Mouse (Mus musculus) limb, embryonic 12.5 days (tissue): ENCODE measurements at regions not wholly inside any gene's neighbourhood (a gene's known extent, or its start where the extent isn't known, plus 50 kb on each side); places are given as distances from the start of the nearest gene placed in this dataset.

ENCODE experiments used
- ATAC-seq: fragments of 200-750 bp; cut with Nextera tagmentation; 2 replicates; pipeline ENCODE4 v1.8.0; 2017; ENCODE audit warnings: low read depth, moderate TSS enrichment; ENCODE audit not compliant: insufficient number of reproducible peaks, insufficient read depth, low FRiP score, low TSS enrichment
- H3K27ac ChIP-seq: fragments of 300-500 bp; sonication (generic); 2 replicates; pipeline ENCODE4 v1.5.1; 2016; ENCODE audit warnings: mild to moderate bottlenecking, moderate library complexity
- H3K27me3 ChIP-seq: fragments of 300-500 bp; sonication (generic); 2 replicates; pipeline ENCODE4 v1.6.1; 2016; ENCODE audit warnings: mild to moderate bottlenecking, moderate library complexity
- H3K36me3 ChIP-seq: fragments of 300-500 bp; sonication (generic); 2 replicates; pipeline ENCODE4 v1.6.1; 2016; ENCODE audit warnings: mild to moderate bottlenecking, moderate library complexity
- H3K4me1 ChIP-seq: fragments of 300-500 bp; sonication (generic); replicated peaks from 2 replicates; pipeline ENCODE4 v1.6.1; 2016
- H3K4me2 ChIP-seq: fragments of 300-500 bp; sonication (generic); 2 replicates; pipeline ENCODE4 v1.6.1; 2016; ENCODE audit warnings: mild to moderate bottlenecking, moderate library complexity
- H3K4me3 ChIP-seq: fragments of 300-500 bp; sonication (generic); replicated peaks from 2 replicates; pipeline ENCODE4 v1.5.1; 2016; ENCODE audit warnings: mild to moderate bottlenecking
- H3K9ac ChIP-seq: fragments of 300-500 bp; sonication (generic); replicated peaks from 2 replicates; pipeline ENCODE4 v1.6.1; 2016; ENCODE audit warnings: mild to moderate bottlenecking, moderate library complexity
- H3K9me3 ChIP-seq: fragments of 300-500 bp; sonication (generic); 2 replicates; pipeline ENCODE4 v1.6.1; 2016; ENCODE audit warnings: mild to moderate bottlenecking, moderate library complexity
- WGBS: fragments of 180-500 bp; shearing (Covaris S2); methylation state at CpG from one replicate; pipeline ENCODE4 v1.1.7; 2016; 5-methylcytosine and 5-hydroxymethylcytosine counted together

DNA sequence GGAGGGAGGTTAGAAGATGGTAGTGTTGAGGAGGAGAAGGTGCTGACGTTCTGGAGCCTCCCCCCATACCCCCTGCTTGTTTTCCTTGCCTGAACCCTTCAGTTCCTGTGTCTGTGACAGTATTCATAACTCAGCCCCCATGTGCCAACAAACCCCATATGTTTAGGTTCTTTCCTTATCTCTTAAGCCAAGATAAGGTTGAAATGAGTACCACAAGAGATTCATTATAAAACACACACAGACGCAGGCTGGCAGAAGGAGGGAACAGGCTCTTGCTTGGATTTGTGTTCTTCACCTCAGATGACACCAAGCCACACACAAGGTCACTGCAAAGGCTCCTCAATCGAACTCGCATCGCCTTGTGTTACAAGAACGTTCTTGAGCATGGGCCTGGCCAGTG is 162.9 kb upstream of the Arid2 start:
- H3K4me3 ChIP-seq: no peak overlapping the region
- H3K9me3 ChIP-seq: 0 out of 2 replicates have a peak, but pooled peaks cover 4% of the 10 kb centered on the region
- H3K4me2 ChIP-seq: no peak overlapping the region
- no peak overlapping the region for H3K9ac ChIP-seq
- 90% methylated on average over 6 of the region's 6 CpGs for WGBS
- H3K27me3 ChIP-seq: no peaks in the 10 kb centered on the region
- ATAC-seq: no peak
- no peaks in the 10 kb centered on the region for H3K36me3 ChIP-seq
- H3K4me1 ChIP-seq: no peaks in the 10 kb centered on the region
- H3K27ac ChIP-seq: no peak overlapping the region

DNA sequence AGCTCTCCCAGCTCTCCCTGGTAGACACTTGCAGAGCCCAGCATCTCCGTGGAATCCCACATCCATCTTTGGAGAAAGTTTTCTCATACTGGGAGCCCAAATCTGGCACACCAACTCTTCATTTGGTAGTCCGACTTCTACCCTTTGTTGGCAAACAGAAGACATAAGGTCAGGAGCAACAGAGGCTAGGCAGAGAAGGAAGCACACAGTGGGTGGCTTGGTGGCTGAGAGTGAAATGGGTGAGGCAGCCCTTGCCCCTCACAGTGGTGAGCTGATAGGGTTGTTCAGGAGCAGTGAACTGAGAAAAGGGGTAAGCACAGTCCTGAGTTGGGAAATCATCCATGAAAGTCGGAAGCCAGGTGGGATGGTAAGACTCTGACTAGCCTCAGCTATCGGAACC is 157.6 kb upstream of the Arid2 start:
- Histone ChIP-seq H3K4me1 (0 out of 2 replicates have a peak, but pooled peaks cover 5% of the 10 kb centered on the region), H3K27me3 (no peaks in the 10 kb centered on the region), H3K27ac (no peak overlapping the region), H3K4me3 (no peak overlapping the region), H3K9ac (no peak overlapping the region), H3K36me3 (no peaks in the 10 kb centered on the region), H3K9me3 (no peaks in the 10 kb centered on the region), H3K4me2 (no peak overlapping the region)
- WGBS: 91% methylated on average over 4 of the region's 4 CpGs
- no peak for ATAC-seq

GRCm38 (mm10) chr15:96130531-96130930 is 156.8 kb upstream of the Arid2 start:
- 69% methylated on average over 8 of the region's 8 CpGs for WGBS
- H3K27me3 ChIP-seq: no peaks in the 10 kb centered on the region

DNA sequence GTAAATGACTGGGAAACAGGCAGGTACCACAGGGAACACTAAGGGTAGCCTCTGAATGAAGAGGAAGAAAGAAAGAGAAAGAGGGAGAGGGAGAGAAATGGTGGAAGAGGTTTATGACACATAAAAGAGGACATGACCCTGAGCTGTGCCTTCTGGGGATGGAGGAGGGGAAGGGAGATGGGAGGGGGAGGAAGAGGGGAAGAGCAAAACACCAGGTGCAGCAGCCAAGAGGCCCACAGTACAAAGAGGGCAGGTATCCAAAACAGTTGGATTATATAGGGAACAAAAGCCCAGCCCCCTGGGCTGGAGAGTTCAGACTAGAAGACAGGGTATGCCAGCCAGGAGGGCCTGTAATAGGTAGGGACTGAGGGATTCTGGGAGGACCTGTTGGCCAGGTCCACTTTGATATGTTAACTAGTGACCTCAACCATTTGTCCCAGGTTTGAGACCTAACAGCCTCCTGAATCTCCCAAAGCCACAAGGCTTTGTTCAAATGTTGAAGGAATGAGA is 155.7 kb upstream of the Arid2 start:
- H3K4me2 ChIP-seq: no peak overlapping the region
- no peak for ATAC-seq
- no peaks in the 10 kb centered on the region for H3K36me3 ChIP-seq

More at GRCm38 (mm10) chr15:96130531-96130930, 156.8 kb upstream of the Arid2 start:
- Histone ChIP-seq H3K27ac (no peak overlapping the region), H3K4me1 (peaks cover 10% of the 10 kb centered on the region), H3K9ac (no peak overlapping the region), H3K4me2 (no peak overlapping the region), H3K36me3 (no peaks in the 10 kb centered on the region), H3K4me3 (no peak overlapping the region), H3K9me3 (no peaks in the 10 kb centered on the region)
- 0 out of 2 replicates have a peak, but pooled peaks have one; percentile 52 for ATAC-seq

DNA sequence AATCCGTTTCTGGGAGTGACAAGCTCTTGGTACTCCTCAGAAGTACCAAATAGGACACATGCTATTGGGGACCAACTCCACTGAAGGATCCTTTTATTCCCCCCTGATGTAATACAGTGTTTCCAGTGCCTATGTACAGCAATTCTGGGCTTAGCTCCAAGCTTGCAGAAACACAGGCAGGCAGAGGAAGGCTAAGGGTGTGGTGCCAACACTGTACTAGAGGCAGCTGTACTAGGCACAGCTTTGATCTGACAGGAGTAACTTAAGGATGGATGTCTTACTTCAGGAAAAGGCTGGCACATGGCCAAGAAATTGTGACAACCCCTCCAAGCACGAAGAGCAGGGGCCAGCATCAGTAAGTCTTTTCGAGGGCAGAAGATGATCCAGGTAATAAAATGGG is 154.7 kb upstream of the Arid2 start:
- H3K27me3 ChIP-seq: no peaks in the 10 kb centered on the region
- WGBS: 75% methylated on average over 3 of the region's 3 CpGs
- H3K27ac ChIP-seq: no peak overlapping the region
- no peaks in the 10 kb centered on the region for H3K36me3 ChIP-seq
- no peak overlapping the region for H3K4me2 ChIP-seq
- peaks cover 12% of the 10 kb centered on the region for H3K4me1 ChIP-seq
- no peak overlapping the region for H3K4me3 ChIP-seq
- no peak overlapping the region for H3K9ac ChIP-seq
- ATAC-seq: no peak
- no peaks in the 10 kb centered on the region for H3K9me3 ChIP-seq

More for the DNA sequence above, 155.7 kb upstream of the Arid2 start:
- peaks cover 12% of the 10 kb centered on the region for H3K4me1 ChIP-seq
- H3K4me3 ChIP-seq: no peak overlapping the region
- H3K9me3 ChIP-seq: no peaks in the 10 kb centered on the region
- H3K9ac ChIP-seq: no peak overlapping the region
- H3K27me3 ChIP-seq: no peaks in the 10 kb centered on the region
- H3K27ac ChIP-seq: no peak overlapping the region

DNA sequence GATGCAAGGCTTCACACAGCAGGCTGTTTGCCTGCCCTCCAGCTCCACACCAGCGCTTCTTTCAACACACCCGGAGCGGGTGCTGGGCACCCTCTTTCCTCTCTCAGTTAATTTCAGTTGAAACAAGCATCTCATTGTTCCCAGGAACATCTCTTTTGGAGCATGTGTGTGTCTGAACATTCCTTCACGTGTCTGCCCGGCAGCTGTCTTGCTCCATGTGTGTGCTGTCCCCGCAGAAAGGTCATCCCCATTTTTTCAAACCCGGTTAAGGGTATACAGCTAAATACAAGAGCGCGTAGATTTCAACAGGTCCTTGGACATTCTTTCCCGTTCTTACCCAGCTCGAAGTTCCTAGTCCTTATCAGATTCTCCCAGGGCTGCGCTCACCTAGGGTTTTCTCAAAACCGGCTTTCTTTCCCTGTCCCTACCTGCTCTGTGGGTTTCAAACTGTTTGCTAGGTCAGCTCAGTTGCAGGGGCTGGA is 152.0 kb upstream of the Arid2 start:
- Histone ChIP-seq H3K27me3 (0 out of 2 replicates have a peak, but pooled peaks cover 3% of the 10 kb centered on the region), H3K27ac (no peak overlapping the region), H3K4me3 (no peak overlapping the region), H3K4me1 (peaks cover 25% of the 10 kb centered on the region), H3K9me3 (no peaks in the 10 kb centered on the region), H3K9ac (no peak overlapping the region), H3K4me2 (peak overlapping the region; percentile 21; the same call in 1 of the 2 replicates), H3K36me3 (no peaks in the 10 kb centered on the region)
- no peak for ATAC-seq
- 26% methylated on average over 13 of the region's 13 CpGs for WGBS

- H3K9ac ChIP-seq: no peak overlapping the region
- 0 out of 2 replicates have a peak, but pooled peaks cover 3% of the 10 kb centered on the region for H3K27me3 ChIP-seq
- 45% methylated on average over 6 of the region's 6 CpGs for whole genome bisulfite sequencing
- peaks cover 25% of the 10 kb centered on the region for H3K4me1 ChIP-seq
- no peak overlapping the region for H3K4me3 ChIP-seq
- H3K4me2 ChIP-seq: 0 out of 2 replicates have a peak overlapping the region, but pooled peaks have one; percentile 21
- no peaks in the 10 kb centered on the region for H3K36me3 ChIP-seq
- H3K27ac ChIP-seq: no peak overlapping the region
- H3K9me3 ChIP-seq: no peaks in the 10 kb centered on the region
- no peak for ATAC-seq
Measured at GRCm38 (mm10) chr15:96135816-96136215, 151.5 kb upstream of the Arid2 start.

DNA sequence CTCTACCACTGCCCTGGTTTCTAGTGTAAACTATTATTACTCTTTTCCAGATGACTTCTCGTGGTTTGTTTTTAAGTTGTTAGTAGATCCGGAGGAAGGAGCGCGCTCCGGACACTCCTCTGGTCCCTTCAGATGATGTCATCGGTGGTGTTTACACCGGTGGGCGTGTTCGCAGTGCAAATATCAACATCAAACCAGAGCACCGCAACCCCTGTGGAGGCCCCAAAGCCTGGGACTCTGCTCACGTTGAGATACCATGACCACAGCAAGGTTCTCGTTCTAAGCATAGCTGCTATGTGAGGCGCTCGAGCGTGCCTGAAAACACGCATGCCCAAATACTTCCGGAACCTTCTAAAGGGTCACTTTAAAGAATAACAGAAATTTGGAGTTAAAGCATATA is 149.8 kb upstream of the Arid2 start:
- ATAC-seq: no peak
- WGBS: 91% methylated on average over 17 of the region's 17 CpGs
- no peak overlapping the region for H3K4me2 ChIP-seq
- peaks cover 36% of the 10 kb centered on the region for H3K4me1 ChIP-seq
- 0 out of 2 replicates have a peak, but pooled peaks cover 3% of the 10 kb centered on the region for H3K27me3 ChIP-seq
- H3K9ac ChIP-seq: no peak overlapping the region
- no peaks in the 10 kb centered on the region for H3K36me3 ChIP-seq
- H3K27ac ChIP-seq: no peak overlapping the region
- no peak overlapping the region for H3K4me3 ChIP-seq
- no peaks in the 10 kb centered on the region for H3K9me3 ChIP-seq

- WGBS: 81% methylated on average over 3 of the region's 3 CpGs
- H3K27me3 ChIP-seq: 0 out of 2 replicates have a peak, but pooled peaks cover 3% of the 10 kb centered on the region
- no peaks in the 10 kb centered on the region for H3K36me3 ChIP-seq
- no peak overlapping the region for H3K4me3 ChIP-seq
- no peak overlapping the region for H3K27ac ChIP-seq
- ATAC-seq: no peak
- peaks cover 36% of the 10 kb centered on the region for H3K4me1 ChIP-seq
- H3K9me3 ChIP-seq: no peaks in the 10 kb centered on the region
- no peak overlapping the region for H3K4me2 ChIP-seq
- H3K9ac ChIP-seq: no peak overlapping the region
Measured at GRCm38 (mm10) chr15:96137945-96138344, 149.4 kb upstream of the Arid2 start.

DNA sequence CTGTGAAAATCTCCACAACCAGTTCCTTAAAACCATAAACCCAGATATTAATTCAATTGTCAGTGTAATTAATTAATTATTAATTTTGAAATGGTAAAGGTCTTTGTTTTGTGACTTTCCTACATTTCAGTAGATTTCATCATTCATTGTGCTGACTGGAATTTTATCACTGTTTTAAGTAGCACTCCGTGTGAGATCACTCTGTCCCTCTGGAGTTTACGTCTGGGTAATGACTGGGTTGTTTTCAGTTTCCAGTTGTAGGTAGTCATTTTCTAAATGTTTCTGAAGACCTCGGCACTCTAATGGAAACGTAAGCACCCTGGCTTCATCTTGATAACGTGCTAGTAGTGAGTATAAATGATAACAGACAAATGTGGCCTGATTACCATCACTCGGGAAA is 133.8 kb upstream of the Arid2 start:
- Histone ChIP-seq H3K36me3 (no peaks in the 10 kb centered on the region), H3K9me3 (no peaks in the 10 kb centered on the region), H3K4me2 (no peak overlapping the region), H3K27ac (no peak overlapping the region), H3K4me3 (no peak overlapping the region), H3K9ac (no peak overlapping the region), H3K4me1 (peaks cover 6% of the 10 kb centered on the region; the same call in 1 of the 2 replicates), H3K27me3 (no peaks in the 10 kb centered on the region)
- no peak for ATAC-seq
- 66% methylated on average over 6 of the region's 6 CpGs for WGBS

DNA sequence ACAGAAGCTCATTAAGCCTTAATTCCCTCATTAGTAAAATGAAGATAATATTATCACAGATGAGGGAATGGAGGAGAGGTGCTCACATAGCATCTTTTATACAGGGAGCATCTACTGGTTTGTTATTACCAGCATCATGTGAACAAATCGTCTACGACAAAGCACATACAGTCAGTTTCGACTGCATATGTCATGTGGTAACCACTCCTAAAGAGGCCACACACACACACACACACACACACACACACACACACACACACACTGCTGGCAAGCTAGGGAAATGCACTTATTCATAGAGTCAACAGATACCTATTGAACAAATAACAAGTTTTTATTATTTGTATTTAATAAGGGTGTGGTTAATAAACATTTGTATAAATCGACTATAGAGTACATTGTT is 129.0 kb upstream of the Arid2 start:
- no peak overlapping the region for H3K9ac ChIP-seq
- no peak for ATAC-seq
- H3K27me3 ChIP-seq: no peaks in the 10 kb centered on the region
- no peak overlapping the region for H3K4me2 ChIP-seq
- peaks cover 6% of the 10 kb centered on the region; the same call in 1 of the 2 replicates for H3K4me1 ChIP-seq
- H3K9me3 ChIP-seq: 0 out of 2 replicates have a peak, but pooled peaks cover 5% of the 10 kb centered on the region
- no peak overlapping the region for H3K4me3 ChIP-seq
- 88% methylated on average over 4 of the region's 4 CpGs for WGBS
- no peak overlapping the region for H3K27ac ChIP-seq
- H3K36me3 ChIP-seq: no peaks in the 10 kb centered on the region
